Mouse (Mus musculus) embryo, embryonic 11.5 days (tissue): Measurements from ENCODE around the gene Gm49510.

Source experiments
- DNase-seq: peaks from one replicate; pipeline ENCODE4 v3.0.0-alpha.2; 2012; ENCODE audit warnings: low read depth, low spot score

The Gm49510 gene

GRCm38 (mm10) chr15:78899409-78899739, at the start of gene Gm49510:
Gene Gm49510 (plus strand): TSS chr15:78899667.
- no peak for DNase-seq

GRCm38 (mm10) chr15:78850059-78850824, 49.2 kb upstream of the Gm49510 start:
- no peak for DNase-seq

- no peak for DNase-seq
Measured at GRCm38 (mm10) chr15:78850944-78851343, 48.5 kb upstream of the Gm49510 start.

- DNase-seq = peak; percentile 81
Measured at GRCm38 (mm10) chr15:78851505-78852153, 47.8 kb upstream of the Gm49510 start.

GRCm38 (mm10) chr15:78855303-78855965, 44.0 kb upstream of the Gm49510 start, which contains the start of gene Lgals2:
Gene Lgals2 (minus strand): TSS chr15:78855529.
- DNase-seq = no peak

- DNase-seq = no peak
Measured at GRCm38 (mm10) chr15:78857009-78857408, 42.5 kb upstream of the Gm49510 start.

- DNase-seq = no peak
Measured at GRCm38 (mm10) chr15:78859311-78859710, 40.2 kb upstream of the Gm49510 start.

GRCm38 (mm10) chr15:78859714-78860113, 39.8 kb upstream of the Gm49510 start:
- no peak for DNase-seq

- DNase-seq = no peak
Measured at GRCm38 (mm10) chr15:78862280-78862679, 37.2 kb upstream of the Gm49510 start.

GRCm38 (mm10) chr15:78863154-78863553, 36.3 kb upstream of the Gm49510 start:
- DNase-seq = no peak

- no peak for DNase-seq
Measured at GRCm38 (mm10) chr15:78863852-78864253, 35.6 kb upstream of the Gm49510 start.

GRCm38 (mm10) chr15:78868398-78868797, 31.1 kb upstream of the Gm49510 start:
- no peak for DNase-seq

GRCm38 (mm10) chr15:78868826-78869233, 30.6 kb upstream of the Gm49510 start:
- DNase-seq = no peak

GRCm38 (mm10) chr15:78869775-78870174, 29.7 kb upstream of the Gm49510 start:
- DNase-seq = peak; percentile 40

GRCm38 (mm10) chr15:78872021-78872608, 27.4 kb upstream of the Gm49510 start:
- DNase-seq = no peak

GRCm38 (mm10) chr15:78873803-78874435, 25.5 kb upstream of the Gm49510 start:
- DNase-seq = no peak

- DNase-seq = no peak
Measured at GRCm38 (mm10) chr15:78874989-78875388, 24.5 kb upstream of the Gm49510 start.

- DNase-seq = no peak
Measured at GRCm38 (mm10) chr15:78875537-78875936, 23.9 kb upstream of the Gm49510 start.

GRCm38 (mm10) chr15:78876258-78876696, 23.2 kb upstream of the Gm49510 start:
- peak; percentile 65 for DNase-seq

- DNase-seq = peak; percentile 95
Measured at GRCm38 (mm10) chr15:78876991-78877809, 22.3 kb upstream of the Gm49510 start, which contains the start of gene Gga1. Gene Gga1 (plus strand): TSS chr15:78877190.
